Mouse (Mus musculus) testis, adult 2 months (tissue): Measurements from ENCODE around the gene Sf3b1.

Experiments
- CTCF ChIP-seq: fragments of 200-500 bp; IDR thresholded peaks from 2 replicates; pipeline ENCODE4 v1.5.1; 2012; ENCODE audit warnings: low read depth, mild to moderate bottlenecking, inconsistent platforms, low read length, moderate library complexity; ENCODE audit not compliant: control insufficient read depth, insufficient read depth, insufficient replicate concordance
- POLR2A ChIP-seq: fragments of 200-500 bp; IDR thresholded peaks from 2 replicates; pipeline ENCODE4 v1.6.1; 2012; ENCODE audit warnings: low read depth, mild to moderate bottlenecking, inconsistent platforms, low read length, moderate library complexity; ENCODE audit not compliant: control insufficient read depth

GRCm38 (mm10) chr1:54983339-54983738, 43.9 kb downstream of the Sf3b1 start:
- no peak for TF ChIP-seq CTCF
- TF ChIP-seq POLR2A = no peak
